Mouse (Mus musculus) heart, adult 11 months (tissue): ENCODE measurements around the gene Colca2.

ENCODE experiments used
- DNase-seq: peaks from one replicate; pipeline ENCODE4 v3.0.0; 2022

Gene Colca2

DNA sequence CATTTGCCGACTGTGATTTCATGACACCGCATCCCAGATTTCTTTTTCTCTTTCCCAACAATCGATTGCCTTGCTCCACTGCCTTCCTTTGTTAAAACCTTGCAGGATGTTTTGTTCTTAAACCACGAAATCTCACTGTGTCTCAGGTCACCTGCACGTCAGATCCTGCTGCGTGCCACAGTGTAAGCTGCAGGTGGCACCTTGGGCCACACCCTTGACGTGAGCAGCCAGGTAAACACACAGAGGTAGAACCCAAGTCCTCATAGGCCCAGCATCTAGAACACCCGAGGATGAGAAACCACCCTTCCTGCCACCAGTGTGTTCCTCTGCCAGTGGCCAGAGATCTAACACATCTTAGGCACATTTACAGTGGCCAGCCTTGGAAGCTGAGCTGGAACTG, 7.3 kb downstream of the Colca2 start:
- peak; percentile 42 for DNase-seq

DNA sequence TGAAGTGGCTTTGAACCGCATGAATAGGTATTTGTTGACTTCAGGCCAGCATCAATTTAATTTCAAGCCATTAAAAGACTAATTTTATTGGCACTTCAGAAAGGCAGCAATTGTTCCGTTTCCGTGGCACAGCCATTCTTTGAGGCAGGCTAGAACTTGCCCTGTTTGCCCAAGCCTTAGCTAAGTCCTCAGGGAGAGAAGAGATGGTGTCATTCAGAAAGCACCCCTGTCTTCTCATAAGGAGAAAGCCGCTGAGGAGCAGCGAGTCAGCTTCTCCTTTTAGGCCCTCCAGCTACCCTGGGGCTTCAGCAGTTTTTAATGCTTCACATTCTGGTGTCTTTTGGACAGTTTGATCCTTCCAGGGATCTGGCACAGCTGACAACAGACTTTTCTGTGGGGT, 9.5 kb downstream of the Colca2 start:
- DNase-seq, result no peak

DNA sequence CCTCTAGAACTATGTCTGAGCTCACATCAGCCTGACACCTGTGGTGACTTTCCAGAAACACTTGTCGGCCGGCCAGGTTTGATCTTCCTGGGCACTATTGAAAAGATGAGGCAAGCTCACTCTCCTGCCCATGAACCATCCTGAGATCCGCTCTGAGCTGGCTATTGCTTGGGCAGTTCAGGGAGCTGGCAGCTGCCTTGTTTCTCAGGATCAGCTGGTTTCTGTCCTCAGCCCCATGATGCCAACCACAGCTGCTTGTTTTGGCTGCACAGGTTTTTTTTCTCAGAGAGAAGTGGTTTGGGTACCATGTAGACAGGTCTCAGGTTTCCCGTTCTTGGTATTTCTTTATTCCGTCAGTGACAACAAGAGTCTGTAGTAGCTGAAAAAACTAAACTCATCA, 19.9 kb downstream of the Colca2 start:
- DNase-seq, result no peak

DNA sequence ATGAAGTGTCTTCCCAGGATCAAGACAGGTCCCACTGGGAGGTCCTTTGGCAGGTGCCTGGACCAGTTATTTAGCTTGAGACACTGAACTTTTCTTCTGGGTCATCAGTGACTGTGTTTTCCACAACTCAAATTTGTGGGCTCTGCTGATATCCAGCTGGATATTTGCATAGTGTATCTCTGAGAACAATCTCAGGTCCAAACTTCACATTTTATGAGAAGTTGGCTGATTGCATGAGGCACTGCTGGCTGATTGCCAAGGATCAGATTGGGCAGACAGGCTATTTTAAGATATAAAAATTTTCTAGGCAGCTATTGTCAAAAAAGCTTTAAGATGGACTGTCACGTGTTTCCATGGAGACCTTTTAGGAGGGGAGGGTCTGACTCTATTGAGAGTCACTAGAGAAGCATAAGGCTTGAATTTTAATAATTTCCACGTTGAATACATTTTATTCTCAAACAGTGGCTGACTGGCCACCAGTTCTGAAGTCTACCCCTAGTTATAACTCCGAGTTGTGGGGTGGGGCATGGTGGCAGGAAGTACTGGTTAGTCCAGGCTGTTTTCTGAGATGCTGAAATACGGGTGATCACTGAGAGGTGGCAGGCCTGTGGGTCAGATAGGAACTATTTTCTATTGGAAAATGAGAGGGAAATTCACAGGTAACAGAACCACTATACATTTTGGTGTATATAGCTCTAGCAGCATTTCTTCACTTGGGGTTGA, 21.4 kb downstream of the Colca2 start:
- no peak for DNase-seq

DNA sequence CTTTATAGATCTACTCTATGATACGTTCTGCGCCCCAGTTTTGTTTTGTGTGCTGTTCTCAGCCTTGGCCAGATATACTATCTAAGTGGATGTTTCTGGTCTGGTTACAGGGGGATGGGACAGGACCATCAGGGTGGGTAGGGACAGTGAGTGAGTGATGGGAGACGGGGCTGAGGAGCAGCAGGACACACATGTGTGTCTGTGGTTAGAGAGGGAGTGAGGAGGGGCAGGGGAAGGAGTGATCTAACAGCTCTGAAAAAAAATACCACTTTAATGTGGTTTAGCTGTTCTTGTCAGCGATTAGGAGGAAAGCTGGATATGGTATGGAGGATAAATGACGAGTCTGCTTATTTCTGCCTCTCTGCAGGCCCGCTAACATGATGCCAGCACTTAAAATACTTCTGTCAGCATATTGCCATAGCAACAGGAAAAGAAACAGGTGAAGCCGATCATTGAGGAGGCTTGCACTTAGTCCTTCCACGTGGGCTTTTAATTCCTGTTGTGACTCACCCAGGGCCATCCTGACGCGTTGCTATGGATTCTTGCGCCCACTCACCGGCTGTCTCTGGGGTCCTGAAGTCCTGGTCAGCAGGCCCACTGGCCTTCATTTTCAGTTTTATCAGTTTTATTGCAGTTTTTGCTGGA, 39.5 kb downstream of the Colca2 start:
- DNase-seq, result peak; percentile 83

DNA sequence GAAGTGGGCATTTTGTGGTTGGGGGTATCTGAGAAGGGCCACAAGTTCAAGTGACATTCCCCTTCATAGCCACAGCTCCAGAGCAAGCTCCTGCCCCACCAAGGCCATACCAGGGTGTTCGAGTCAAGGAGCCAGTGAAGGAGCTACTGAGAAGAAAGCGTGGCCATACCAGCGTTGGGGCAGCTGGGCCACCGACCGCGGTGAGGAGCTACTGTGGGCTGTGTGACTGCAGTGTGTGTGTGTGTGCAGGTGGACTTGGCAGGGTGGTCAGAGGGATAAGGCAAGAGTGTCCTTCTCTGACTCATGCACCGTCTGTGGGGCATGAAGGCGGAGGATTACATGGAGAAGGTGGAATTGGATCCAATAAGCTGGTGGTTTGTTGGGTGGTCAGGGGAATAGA, 46.2 kb downstream of the Colca2 start:
- DNase-seq, result peak; percentile 72

DNA sequence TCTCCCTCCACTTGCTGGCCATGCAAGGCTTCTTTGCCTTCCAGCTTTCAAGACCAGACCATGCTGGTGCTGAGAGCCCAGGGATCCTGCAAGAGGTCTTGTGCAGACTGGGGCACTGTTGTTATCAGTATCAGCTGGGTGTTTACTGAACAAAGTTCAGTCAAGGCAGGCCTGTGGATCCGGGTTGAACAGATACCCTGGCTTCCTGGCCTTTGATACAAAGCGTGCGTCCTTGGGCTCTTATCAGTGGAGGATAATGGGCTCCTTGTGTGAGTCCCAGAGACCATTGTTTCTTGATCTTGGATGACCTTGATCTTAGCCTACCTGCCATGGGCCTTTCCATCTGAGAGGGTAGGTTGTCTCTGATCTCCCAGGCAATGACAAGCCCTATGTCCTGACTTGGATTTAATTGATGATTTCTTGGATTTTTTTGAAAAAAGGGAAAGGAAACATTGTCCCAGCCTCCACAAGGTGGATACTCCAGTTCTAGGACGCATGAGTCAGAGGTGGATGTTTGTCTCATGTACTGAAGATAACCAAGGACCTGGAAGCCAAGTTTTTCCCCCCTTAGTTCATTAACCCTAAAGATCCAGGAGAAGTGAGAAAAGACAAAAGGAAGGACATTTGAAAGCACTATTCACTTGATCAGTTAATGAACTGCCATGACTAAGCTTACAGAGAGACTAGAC, 47.5 kb downstream of the Colca2 start:
- peak; percentile 35 for DNase-seq

DNA sequence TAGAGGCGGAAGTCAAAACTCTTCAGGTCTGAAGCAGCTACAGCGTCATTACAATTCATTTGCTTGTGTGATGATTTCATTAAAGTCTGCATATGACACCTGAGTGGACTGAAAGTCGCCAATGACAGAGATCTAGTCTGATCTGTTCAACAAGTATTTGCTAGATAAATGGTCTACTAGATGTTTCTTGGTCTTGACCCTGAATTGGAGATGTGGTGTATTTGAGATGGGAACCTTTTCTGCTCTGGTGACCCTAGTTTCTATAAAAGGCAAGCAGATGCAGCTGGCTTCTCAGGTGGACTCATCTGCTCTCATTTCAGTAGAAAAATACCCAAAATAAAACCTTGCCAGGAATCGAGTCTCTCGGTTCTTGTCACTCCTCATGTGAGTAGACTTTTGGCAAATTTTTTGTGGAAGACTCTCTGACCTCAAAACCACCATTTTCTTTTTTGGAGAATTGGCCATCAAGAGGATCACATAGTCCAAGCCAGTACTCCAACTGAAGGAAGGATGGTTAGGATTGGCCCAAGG, 52.7 kb downstream of the Colca2 start:
- DNase-seq, result no peak
